Mouse (Mus musculus) ES-E14 (cell line): ENCODE measurements at regions not wholly inside any gene's neighbourhood (a gene's known extent, or its start where the extent isn't known, plus 50 kb on each side); places are given as distances from the start of the nearest gene placed in this dataset.

Source experiments
- DNase-seq: peaks from one replicate; pipeline ENCODE4 v3.0.0-alpha.2; 2013; ENCODE audit warnings: low read depth, low spot score
- H3K27ac ChIP-seq: 2 replicates; pipeline ENCODE4 v1.5.1; 2012; ENCODE audit warnings: low read depth, mild to moderate bottlenecking, low read length, moderate library complexity, mixed read lengths; ENCODE audit not compliant: poor library complexity, insufficient read depth, severe bottlenecking
- H3K36me3 ChIP-seq: 2 replicates; pipeline ENCODE4 v1.6.1; 2012; ENCODE audit warnings: mild to moderate bottlenecking, low read length, moderate library complexity, mixed read lengths; ENCODE audit not compliant: control insufficient read depth, poor library complexity, insufficient read depth, severe bottlenecking
- H3K4me1 ChIP-seq, 2 experiments: fragments of 150-350 bp in 1 of 2; sonication (generic) in 1 of 2; 2 replicates each; pipeline ENCODE4 v1.6.1; 2012; ENCODE audit warnings: low read length in 2 of 2, mild to moderate bottlenecking in 1 of 2, mixed read lengths in 1 of 2; ENCODE audit not compliant: control insufficient read depth in 2 of 2, insufficient read depth in 2 of 2, poor library complexity in 1 of 2
- H3K4me3 ChIP-seq, 2 experiments: fragments of 150-350 bp in 1 of 2; sonication (generic) in 1 of 2; 2 replicates each; pipeline ENCODE4 v1.5.1; 2012; ENCODE audit warnings: low read length in 2 of 2, low read depth in 1 of 2, mild to moderate bottlenecking in 1 of 2, mixed read lengths in 1 of 2; ENCODE audit not compliant: insufficient read depth in 1 of 2, poor library complexity in 1 of 2, severe bottlenecking in 1 of 2
- H3K9ac ChIP-seq: 2 replicates; pipeline ENCODE4 v1.6.1; 2012; ENCODE audit warnings: low read depth, mild to moderate bottlenecking, low read length, mixed read lengths; ENCODE audit not compliant: poor library complexity, insufficient read depth, severe bottlenecking
- H3K9me3 ChIP-seq: fragments of 150-350 bp; sonication (generic); 2 replicates; pipeline ENCODE4 v1.6.1; 2012; ENCODE audit warnings: low read depth, mild to moderate bottlenecking, low read length; ENCODE audit not compliant: control insufficient read depth, insufficient read depth
- CHD2 ChIP-seq: IDR thresholded peaks from 2 replicates; pipeline ENCODE4 v1.6.1; 2014; ENCODE audit warnings: mild to moderate bottlenecking, low read depth, low read length, inconsistent platforms
- HCFC1 ChIP-seq: IDR thresholded peaks from 2 replicates; pipeline ENCODE4 v1.6.1; 2012; ENCODE audit warnings: low read length, inconsistent platforms, borderline replicate concordance; ENCODE audit not compliant: insufficient read depth
- MAFK ChIP-seq: IDR thresholded peaks from 2 replicates; pipeline ENCODE4 v1.6.1; 2014; ENCODE audit warnings: mild to moderate bottlenecking, low read depth, low read length, inconsistent platforms; ENCODE audit not compliant: insufficient read depth
- ZC3H11A ChIP-seq: IDR thresholded peaks from 2 replicates; pipeline ENCODE4 v1.6.1; 2012; ENCODE audit warnings: low read depth, mild to moderate bottlenecking, inconsistent platforms, low read length, borderline replicate concordance
- ZNF384 ChIP-seq: IDR thresholded peaks from 2 replicates; pipeline ENCODE4 v1.6.1; 2012; ENCODE audit warnings: low read depth, low read length, inconsistent platforms
- in situ Hi-C, 2 experiments: fragments of 600-800 bp; cut with MboI; formaldehyde crosslinking; loops; one replicate each; pipeline ENCODE4 v1.15.1; 2025; ENCODE audit warnings: low sequenced_read_pairs in 2 of 2, inconsistent platforms in 1 of 2; ENCODE audit not compliant: unreplicated experiment in 2 of 2

GRCm38 (mm10) chr13:30067581-30068375 lies 68.5 kb upstream of the Mboat1 start:
- DNase-seq, result no peak
- Histone ChIP-seq H3K4me1 (peaks cover 3 to 7% of the 10 kb centered on the region in 2 experiments; a peak in 3 of 4 replicates), H3K27ac (no peak overlapping the region), H3K9ac (no peak overlapping the region), H3K9me3 (no peaks in the 10 kb centered on the region), H3K4me3 (no peak overlapping the region), H3K36me3 (no peaks in the 10 kb centered on the region)
- in situ Hi-C loops, result no loop called here
- TF ChIP-seq CHD2, result no peak
- TF ChIP-seq HCFC1, result no peak
- TF ChIP-seq ZNF384, result no peak
- no peak for TF ChIP-seq MAFK
- no peak for TF ChIP-seq ZC3H11A

DNA sequence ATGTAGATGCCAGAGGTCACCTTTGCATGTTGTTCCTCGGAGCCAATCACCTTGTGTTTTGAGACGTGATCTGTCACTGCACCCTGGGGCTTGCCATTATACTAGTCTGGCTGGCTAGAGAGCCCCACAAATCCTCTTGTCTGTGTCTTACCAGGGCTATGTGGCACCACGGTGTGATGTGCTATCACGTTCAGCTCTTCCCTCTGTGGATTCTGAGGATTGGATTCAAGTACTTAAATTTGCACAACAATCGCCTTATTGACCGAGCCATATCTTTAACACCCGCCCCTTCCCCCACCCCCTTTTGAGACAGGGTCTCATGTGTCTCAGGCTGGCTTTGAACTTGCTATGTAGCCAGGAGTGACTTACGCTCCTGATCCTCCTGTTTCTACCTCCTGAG lies 70.8 kb upstream of the Mboat1 start:
- in situ Hi-C loops, result no loop called here
- DNase-seq, result peak; percentile 66
- H3K27ac ChIP-seq, result no peak overlapping the region
- no peak overlapping the region for H3K9ac ChIP-seq
- H3K4me1 ChIP-seq, result peaks cover 3 to 7% of the 10 kb centered on the region in 2 experiments; a peak in 3 of 4 replicates
- no peak overlapping the region for H3K4me3 ChIP-seq
- no peaks in the 10 kb centered on the region for H3K36me3 ChIP-seq
- TF ChIP-seq CHD2 (no peak), ZNF384 (no peak), ZC3H11A (no peak), MAFK (no peak), HCFC1 (no peak)
- H3K9me3 ChIP-seq, result no peaks in the 10 kb centered on the region

GRCm38 (mm10) chr13:30063741-30064140 lies 72.5 kb upstream of the Mboat1 start:
- in situ Hi-C loops, result no loop called here
- Histone ChIP-seq H3K27ac (no peak overlapping the region), H3K4me1 (peaks cover 3 to 7% of the 10 kb centered on the region in 2 experiments; a peak in 3 of 4 replicates), H3K36me3 (no peaks in the 10 kb centered on the region), H3K9me3 (no peaks in the 10 kb centered on the region), H3K4me3 (no peak overlapping the region), H3K9ac (no peak overlapping the region)
- no peak for DNase-seq
- TF ChIP-seq HCFC1 (no peak), CHD2 (no peak), ZC3H11A (no peak), ZNF384 (no peak), MAFK (no peak)

DNA sequence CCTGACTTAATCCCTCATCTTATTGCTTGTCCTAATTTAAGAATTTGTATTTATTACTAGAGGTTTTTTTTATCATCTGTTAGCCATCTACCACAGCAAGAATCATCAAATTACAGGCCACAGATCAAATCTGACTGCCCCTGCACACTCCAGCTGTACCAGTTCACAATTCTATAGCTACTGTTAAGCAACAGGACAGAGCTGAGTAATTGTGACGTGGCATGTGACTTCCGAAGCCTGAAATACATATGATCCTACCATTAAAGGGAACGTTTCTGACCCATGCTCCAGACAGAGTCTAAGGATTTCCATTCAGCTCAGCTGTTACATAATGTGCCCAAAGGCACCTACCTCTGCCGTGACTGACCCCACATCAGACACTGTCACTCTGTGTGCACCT lies 74.0 kb upstream of the Mboat1 start:
- no peaks in the 10 kb centered on the region for H3K9me3 ChIP-seq
- H3K36me3 ChIP-seq, result no peaks in the 10 kb centered on the region
- no peak overlapping the region for H3K4me3 ChIP-seq
- TF ChIP-seq HCFC1 (no peak), CHD2 (no peak), ZC3H11A (no peak), ZNF384 (no peak), MAFK (no peak)
- in situ Hi-C loops, result no loop called here
- peaks cover 3 to 7% of the 10 kb centered on the region in 2 experiments; a peak in 3 of 4 replicates for H3K4me1 ChIP-seq
- no peak overlapping the region for H3K27ac ChIP-seq
- H3K9ac ChIP-seq, result no peak overlapping the region
- no peak for DNase-seq

DNA sequence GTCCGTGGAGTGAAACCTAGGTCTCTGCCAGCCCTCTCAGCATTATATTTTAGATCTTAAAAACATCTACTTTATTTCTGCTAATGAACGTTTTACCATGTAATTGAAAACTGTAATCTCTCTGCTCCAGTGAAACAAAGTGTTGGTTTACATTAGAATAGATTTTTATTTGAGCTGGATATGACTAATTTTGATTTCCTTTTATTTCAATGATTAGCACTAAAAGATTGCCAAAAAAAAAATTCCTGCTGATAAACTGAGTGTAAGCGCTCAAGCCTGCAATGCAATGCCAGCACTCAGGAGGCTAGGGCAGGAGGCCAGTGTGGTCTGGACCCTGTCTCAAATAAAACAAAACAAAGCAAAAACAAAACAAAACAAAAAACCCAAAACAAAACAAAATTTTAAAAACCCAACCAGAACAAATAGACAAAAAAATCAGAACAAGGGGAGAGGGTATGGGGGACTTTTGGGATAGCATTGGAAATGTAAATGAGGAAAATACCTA lies 69.3 kb upstream of the E2f3 start:
- H3K27ac ChIP-seq, result no peak overlapping the region
- H3K9ac ChIP-seq, result no peak overlapping the region
- no peak for TF ChIP-seq ZNF384
- no peaks in the 10 kb centered on the region for H3K4me1 ChIP-seq
- in situ Hi-C loops, result no loop called here
- no peak overlapping the region for H3K4me3 ChIP-seq
- no peak for DNase-seq
- no peaks in the 10 kb centered on the region for H3K9me3 ChIP-seq
- H3K36me3 ChIP-seq, result no peaks in the 10 kb centered on the region
